Mouse (Mus musculus) hindbrain, postnatal 0 days (tissue): ENCODE results near the gene Tcf12. TPM values are rescaled to one million over a fixed set of nuclear protein-coding genes. Genes with fewer than 3 reads are reported as not detected.

Experiments used
- ATAC-seq: fragments of 200-750 bp; cut with Nextera tagmentation; 2 replicates; pipeline ENCODE4 v1.8.0; 2017; ENCODE audit warnings: mild to moderate bottlenecking, moderate TSS enrichment, moderate library complexity
- DNase-seq: peaks from one replicate; pipeline ENCODE4 v3.0.0-alpha.2; 2015; ENCODE audit warnings: low spot score
- H3K27ac ChIP-seq: fragments of 300-500 bp; sonication (generic); 2 replicates; pipeline ENCODE4 v1.5.1; 2014; ENCODE audit warnings: mild to moderate bottlenecking
- H3K27me3 ChIP-seq: fragments of 300-500 bp; sonication (generic); 2 replicates; pipeline ENCODE4 v1.6.1; 2014; ENCODE audit warnings: low read length, mixed read lengths; ENCODE audit not compliant: insufficient read depth
- H3K36me3 ChIP-seq: fragments of 300-500 bp; sonication (generic); 2 replicates; pipeline ENCODE4 v1.6.1; 2014; ENCODE audit warnings: low read length, mixed read lengths; ENCODE audit not compliant: insufficient read depth
- H3K4me1 ChIP-seq: fragments of 300-500 bp; sonication (generic); 2 replicates; pipeline ENCODE4 v1.6.1; 2014; ENCODE audit warnings: antibody characterized with exemption, low read length, mixed read lengths; ENCODE audit not compliant: insufficient read depth
- H3K4me2 ChIP-seq: fragments of 300-500 bp; sonication (generic); 2 replicates; pipeline ENCODE4 v1.6.1; 2014; ENCODE audit warnings: low read depth, mild to moderate bottlenecking, low read length, moderate library complexity, mixed read lengths
- H3K4me3 ChIP-seq: fragments of 300-500 bp; sonication (generic); 2 replicates; pipeline ENCODE4 v1.5.1; 2014; ENCODE audit warnings: low read length
- H3K9ac ChIP-seq: fragments of 300-500 bp; sonication (generic); replicated peaks from 2 replicates; pipeline ENCODE4 v1.6.1; 2014; ENCODE audit warnings: mild to moderate bottlenecking, low read length, moderate library complexity, mixed read lengths
- H3K9me3 ChIP-seq: fragments of 300-500 bp; sonication (generic); 2 replicates; pipeline ENCODE4 v1.6.1; 2016; ENCODE audit warnings: low read length, mixed read lengths
- CTCF ChIP-seq: IDR thresholded peaks from 2 replicates; pipeline ENCODE4 v1.5.1; 2016; ENCODE audit warnings: antibody characterized with exemption, control low read depth, low read depth
- WGBS: fragments of 180-500 bp; shearing (Covaris S2); extraction: QIAGEN DNeasy Blood & Tissue Kit; methylation state at CpG from one replicate; pipeline ENCODE4 v1.1.7; 2014; 5-methylcytosine and 5-hydroxymethylcytosine counted together
- polyA plus RNA-seq: library from polyadenylated mRNA; unstranded; fragments of >200 nt; fragmentation: Nextera tagmentation; extraction: Ambion mirVana; gene quantifications from 2 replicates; pipeline ENCODE4 v1.2.1, GENCODE M21; 2015
- total RNA-seq: library from RNA; depleted of rRNA; stranded (reverse); fragments of >200 nt; gene quantifications from 2 replicates; pipeline ENCODE4 v1.2.3, GENCODE M21; 2014

The Tcf12 gene
- total and polyA plus RNA-seq, 2 experiments from 2014 or later = 65.5 to 155 TPM

DNA sequence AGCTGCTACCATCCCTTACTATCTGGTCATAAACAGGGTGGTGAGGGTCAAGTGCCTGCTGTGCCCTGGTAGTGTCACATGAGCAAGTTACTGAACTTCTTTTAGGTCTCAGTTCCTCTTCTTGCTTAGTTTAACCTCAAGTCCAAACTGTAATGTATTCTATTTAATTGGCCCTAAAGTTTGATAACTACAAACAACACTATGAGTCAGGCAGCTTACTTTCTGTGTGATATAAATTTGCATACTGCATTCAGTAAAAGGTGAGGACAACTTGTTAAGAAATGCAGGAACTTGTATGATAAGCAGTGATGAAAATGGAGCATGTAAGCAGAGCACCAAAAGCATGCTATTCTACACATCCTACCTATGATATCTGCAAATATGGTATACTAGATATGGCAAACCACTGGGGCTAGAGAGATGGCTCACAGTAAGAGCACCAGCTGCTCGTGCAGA lies 159.0 kb downstream of the Tcf12 start:
- Histone ChIP-seq H3K27ac (no peak overlapping the region), H3K4me3 (no peak overlapping the region), H3K9ac (no peak overlapping the region), H3K4me1 (no peaks in the 10 kb centered on the region), H3K4me2 (no peak overlapping the region), H3K27me3 (no peaks in the 10 kb centered on the region), H3K36me3 (no peaks in the 10 kb centered on the region), H3K9me3 (no peaks in the 10 kb centered on the region)
- 100% methylated on average over 1 of the region's 1 CpGs for WGBS
- TF ChIP-seq CTCF = no peak
- no peak for DNase-seq
- ATAC-seq = no peak

- 84% methylated on average over 2 of the region's 2 CpGs for WGBS
- Histone ChIP-seq H3K9me3 (no peaks in the 10 kb centered on the region), H3K4me2 (no peak overlapping the region), H3K27me3 (no peaks in the 10 kb centered on the region), H3K4me3 (no peak overlapping the region), H3K27ac (no peak overlapping the region), H3K9ac (no peak overlapping the region), H3K4me1 (no peaks in the 10 kb centered on the region), H3K36me3 (no peaks in the 10 kb centered on the region)
- no peak for TF ChIP-seq CTCF
- DNase-seq (no peak), ATAC-seq (no peak)
These were observed 159.7 kb downstream of the Tcf12 start for GRCm38 (mm10) chr9:71951926-71952325.

GRCm38 (mm10) chr9:71951341-71951740 lies 160.3 kb downstream of the Tcf12 start:
- Histone ChIP-seq H3K4me3 (no peak overlapping the region), H3K4me1 (no peaks in the 10 kb centered on the region), H3K9ac (no peak overlapping the region), H3K36me3 (no peaks in the 10 kb centered on the region), H3K27ac (no peak overlapping the region), H3K4me2 (no peak overlapping the region), H3K9me3 (no peaks in the 10 kb centered on the region), H3K27me3 (no peaks in the 10 kb centered on the region)
- WGBS = 86% methylated on average over 4 of the region's 4 CpGs
- DNase-seq = no peak
- no peak for ATAC-seq
- no peak for TF ChIP-seq CTCF

DNA sequence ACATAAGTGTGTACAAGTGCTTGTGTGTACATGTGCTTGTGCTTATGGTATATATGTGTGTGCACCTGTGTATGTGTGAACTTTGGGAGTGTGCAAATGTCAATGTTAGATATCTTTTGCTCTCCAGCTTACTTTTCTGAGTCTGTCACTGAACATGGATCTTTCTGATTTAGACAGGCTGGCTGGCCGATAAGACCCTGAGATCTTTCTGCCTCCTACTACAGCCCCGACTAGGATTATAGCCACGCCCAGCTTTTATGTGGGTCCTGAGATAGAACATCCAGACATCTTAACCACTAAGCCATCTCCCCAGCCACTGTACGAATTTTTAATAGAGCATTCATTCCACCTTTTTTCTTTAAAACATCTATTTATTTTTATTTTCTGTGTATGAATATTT lies 166.9 kb downstream of the Tcf12 start:
- Histone ChIP-seq H3K36me3 (no peaks in the 10 kb centered on the region), H3K4me1 (no peaks in the 10 kb centered on the region), H3K9me3 (no peaks in the 10 kb centered on the region), H3K27me3 (no peaks in the 10 kb centered on the region), H3K27ac (no peak overlapping the region), H3K9ac (no peak overlapping the region), H3K4me3 (no peak overlapping the region), H3K4me2 (no peak overlapping the region)
- TF ChIP-seq CTCF = no peak
- 94% methylated on average over 4 of the region's 4 CpGs for WGBS
- no peak for ATAC-seq
- no peak for DNase-seq

GRCm38 (mm10) chr9:71942424-71942823 lies 169.2 kb downstream of the Tcf12 start:
- ATAC-seq (no peak), DNase-seq (no peak)
- Histone ChIP-seq H3K27me3 (no peaks in the 10 kb centered on the region), H3K9me3 (no peaks in the 10 kb centered on the region), H3K9ac (no peak overlapping the region), H3K4me1 (no peaks in the 10 kb centered on the region), H3K36me3 (no peaks in the 10 kb centered on the region), H3K4me3 (no peak overlapping the region), H3K27ac (no peak overlapping the region), H3K4me2 (no peak overlapping the region)
- TF ChIP-seq CTCF = no peak

DNA sequence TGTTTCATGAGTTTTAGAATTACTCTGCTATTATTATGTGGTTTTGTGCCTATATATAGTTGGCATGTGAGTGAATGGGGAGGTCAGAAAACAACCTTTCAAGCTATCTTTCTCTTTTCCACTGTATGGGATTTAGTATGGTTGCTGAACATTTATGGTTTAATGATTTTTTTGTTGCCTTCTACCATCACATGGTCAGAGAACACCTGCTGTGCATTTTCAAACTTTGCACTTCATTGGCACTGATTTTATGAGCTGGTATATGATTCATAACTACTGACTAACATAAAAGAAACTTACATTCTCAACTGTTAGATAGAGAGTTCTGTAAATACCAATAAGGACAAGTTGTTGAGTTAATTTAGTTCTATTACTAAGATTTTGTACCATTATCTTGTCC lies 171.7 kb downstream of the Tcf12 start:
- no peaks in the 10 kb centered on the region for H3K4me1 ChIP-seq
- ATAC-seq = no peak
- no peak overlapping the region for H3K9ac ChIP-seq
- H3K4me2 ChIP-seq = no peak overlapping the region
- no peaks in the 10 kb centered on the region for H3K9me3 ChIP-seq
- no peaks in the 10 kb centered on the region for H3K36me3 ChIP-seq
- no peak for TF ChIP-seq CTCF
- DNase-seq = no peak
- H3K27ac ChIP-seq = no peak overlapping the region
- H3K27me3 ChIP-seq = no peaks in the 10 kb centered on the region
- H3K4me3 ChIP-seq = no peak overlapping the region

DNA sequence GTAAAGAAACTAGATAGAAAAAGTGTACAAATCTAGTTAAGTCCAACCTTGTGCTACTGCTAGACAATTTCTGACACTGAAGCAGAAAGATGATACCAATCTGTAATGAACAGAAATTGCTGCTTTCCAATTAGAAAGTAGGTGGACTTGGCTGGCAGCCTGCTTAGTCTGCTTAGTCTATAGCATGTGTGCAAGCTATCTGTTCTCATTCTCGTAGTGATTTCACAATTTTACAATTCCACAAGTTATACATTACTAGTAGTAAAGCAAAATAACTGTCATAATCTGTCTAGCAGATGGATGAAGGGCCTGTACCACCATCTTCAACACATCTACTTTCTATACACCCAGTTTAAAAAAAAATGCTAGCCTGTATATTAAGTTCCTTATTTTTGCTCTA lies 175.5 kb downstream of the Tcf12 start:
- no peak for TF ChIP-seq CTCF
- no peaks in the 10 kb centered on the region for H3K27me3 ChIP-seq
- WGBS = 84% methylated on average over 1 of the region's 1 CpGs
- H3K4me1 ChIP-seq = no peaks in the 10 kb centered on the region
- no peak overlapping the region for H3K27ac ChIP-seq
- H3K4me3 ChIP-seq = no peak overlapping the region
- no peaks in the 10 kb centered on the region for H3K36me3 ChIP-seq
- no peak overlapping the region for H3K9ac ChIP-seq
- H3K9me3 ChIP-seq = no peaks in the 10 kb centered on the region
- DNase-seq = no peak
- ATAC-seq = no peak
- no peak overlapping the region for H3K4me2 ChIP-seq
